Mouse (Mus musculus) intestine, postnatal 0 days (tissue): ENCODE measurements around the gene Wdr17. TPM values are rescaled to one million over a fixed set of nuclear protein-coding genes. Genes with fewer than 3 reads are reported as not detected.
A peak's percentile ranks its signal among the peaks of the same experiment; 100 is the strongest.

Experiments used
- ATAC-seq: fragments of 200-750 bp; cut with Nextera tagmentation; 2 replicates; pipeline ENCODE4 v1.8.0; 2017; ENCODE audit warnings: mild to moderate bottlenecking, moderate TSS enrichment, moderate library complexity
- H3K27ac ChIP-seq: fragments of 300-500 bp; sonication (generic); 2 replicates; pipeline ENCODE4 v1.5.1; 2014; ENCODE audit warnings: mild to moderate bottlenecking, low read depth, low read length, moderate library complexity
- H3K27me3 ChIP-seq: fragments of 300-500 bp; sonication (generic); replicated peaks from 2 replicates; pipeline ENCODE4 v1.6.1; 2014; ENCODE audit warnings: low read length, mixed read lengths; ENCODE audit not compliant: control insufficient read depth, insufficient read depth
- H3K36me3 ChIP-seq: fragments of 300-500 bp; sonication (generic); 2 replicates; pipeline ENCODE4 v1.6.1; 2014; ENCODE audit warnings: mild to moderate bottlenecking, moderate library complexity; ENCODE audit not compliant: control insufficient read depth, insufficient read depth
- H3K4me1 ChIP-seq: fragments of 300-500 bp; sonication (generic); replicated peaks from 2 replicates; pipeline ENCODE4 v1.6.1; 2014; ENCODE audit warnings: antibody characterized with exemption, low read length, mixed read lengths; ENCODE audit not compliant: control insufficient read depth, insufficient read depth
- H3K4me2 ChIP-seq: fragments of 300-500 bp; sonication (generic); replicated peaks from 2 replicates; pipeline ENCODE4 v1.6.1; 2014; ENCODE audit warnings: low read depth, mild to moderate bottlenecking, moderate library complexity
- H3K4me3 ChIP-seq: fragments of 300-500 bp; sonication (generic); 2 replicates; pipeline ENCODE4 v1.5.1; 2014; ENCODE audit warnings: low read depth, low read length
- H3K9ac ChIP-seq: fragments of 300-500 bp; sonication (generic); 2 replicates; pipeline ENCODE4 v1.6.1; 2014; ENCODE audit warnings: mild to moderate bottlenecking, low read depth, low read length
- H3K9me3 ChIP-seq: fragments of 300-500 bp; sonication (generic); 2 replicates; pipeline ENCODE4 v1.6.1; 2016; ENCODE audit warnings: mixed run types; ENCODE audit not compliant: control insufficient read depth
- CTCF ChIP-seq: sonication (generic); IDR thresholded peaks from 2 replicates; pipeline ENCODE4 v1.5.1; 2016; ENCODE audit warnings: low read depth, mild to moderate bottlenecking, control low read depth, antibody characterized with exemption, moderate library complexity
- WGBS: fragments of 180-500 bp; shearing (Covaris S2); extraction: QIAGEN DNeasy Blood & Tissue Kit; methylation state at CpG from one replicate; pipeline ENCODE4 v1.1.7; 2014; 5-methylcytosine and 5-hydroxymethylcytosine counted together
- polyA plus RNA-seq: library from polyadenylated mRNA; unstranded; fragments of >200 nt; fragmentation: Nextera tagmentation; extraction: Ambion mirVana; gene quantifications from 2 replicates; pipeline ENCODE4 v1.2.1, GENCODE M21; 2015

The Wdr17 gene
- polyA plus RNA-seq, 1 experiment from 2014 or later = 0.05 TPM

DNA sequence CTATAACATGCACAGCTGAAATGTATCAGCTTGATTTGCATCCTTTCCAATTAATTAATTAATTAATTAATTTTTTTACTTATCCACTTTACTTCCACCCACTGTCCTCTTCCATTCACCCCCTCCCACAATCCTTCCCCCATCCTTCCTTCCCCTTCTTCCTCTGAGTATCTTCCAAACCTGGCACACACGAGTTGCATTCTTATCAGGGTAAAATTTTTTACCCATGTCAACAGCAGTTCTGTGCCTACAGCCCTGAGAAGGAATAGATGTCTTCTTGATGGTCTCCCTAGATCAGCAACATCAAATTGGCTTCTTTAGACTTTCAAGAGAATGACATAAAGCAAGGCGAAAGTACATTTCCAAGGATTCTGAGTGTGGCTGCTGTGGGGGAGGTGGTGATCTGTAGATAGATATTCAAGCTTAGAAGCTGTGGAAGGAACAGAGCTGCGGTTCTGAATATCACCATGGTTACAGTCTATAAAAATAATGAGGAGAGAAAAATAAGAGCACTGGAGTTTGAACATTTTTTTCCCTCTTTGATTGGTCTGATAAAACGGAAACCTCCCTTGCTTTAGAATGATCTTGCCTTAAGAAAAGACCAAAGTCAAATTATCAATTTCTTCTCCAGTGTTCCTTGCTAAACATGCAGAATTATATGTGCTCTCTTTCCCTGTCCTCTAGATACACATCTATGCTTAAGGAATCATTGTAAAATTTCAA is 22.8 kb downstream of the Wdr17 start:
- no peak overlapping the region for H3K27ac ChIP-seq
- no peak overlapping the region for H3K9ac ChIP-seq
- H3K36me3 ChIP-seq = no peaks in the 10 kb centered on the region
- WGBS = 78% methylated on average over 4 of the region's 4 CpGs
- H3K4me2 ChIP-seq = no peak overlapping the region
- no peak for ATAC-seq
- no peaks in the 10 kb centered on the region for H3K4me1 ChIP-seq
- no peak for TF ChIP-seq CTCF
- no peak overlapping the region for H3K4me3 ChIP-seq
- no peaks in the 10 kb centered on the region for H3K27me3 ChIP-seq
- no peaks in the 10 kb centered on the region for H3K9me3 ChIP-seq

DNA sequence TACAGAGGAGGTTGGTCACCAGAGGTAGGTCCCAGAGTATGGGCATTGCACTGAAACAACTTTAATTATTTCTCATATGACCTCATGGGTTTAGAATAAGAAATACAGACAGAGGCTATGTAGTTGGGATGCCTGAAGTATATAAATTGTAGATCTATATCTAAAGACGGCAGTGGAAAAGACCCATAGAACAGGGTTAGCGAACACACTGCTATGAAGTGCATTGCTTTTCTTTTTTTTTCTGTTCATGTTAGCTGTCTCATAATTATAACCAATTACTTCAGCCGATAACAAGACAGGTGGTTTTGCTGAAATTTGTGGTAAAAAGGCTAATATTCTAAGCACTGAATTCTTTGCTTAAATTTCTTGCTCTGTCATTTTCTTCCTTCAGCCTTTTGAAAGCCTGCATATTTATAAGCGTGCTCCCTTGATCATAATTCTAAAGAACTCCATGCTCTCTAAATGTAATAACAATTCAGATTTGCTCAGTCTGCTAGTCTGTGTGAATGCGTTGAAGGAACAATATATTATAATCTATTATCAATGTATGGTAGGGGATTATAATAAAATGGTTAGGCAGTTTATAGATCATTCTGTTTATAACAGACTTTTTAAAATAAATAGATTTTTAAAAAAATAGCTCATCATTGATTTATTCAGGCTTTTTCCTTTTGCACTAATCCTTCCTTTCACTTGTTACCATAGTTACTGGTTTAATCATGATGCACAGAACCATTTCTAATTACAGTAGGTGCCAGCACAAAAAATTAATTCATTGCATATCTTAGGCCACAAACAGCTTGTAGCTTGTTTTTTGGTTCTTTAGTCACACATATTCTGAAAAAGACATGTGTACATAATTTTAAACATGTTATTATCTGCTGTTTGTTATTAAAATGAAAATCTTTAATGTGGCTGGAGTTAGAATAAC is 50.7 kb downstream of the Wdr17 start:
- Histone ChIP-seq H3K9ac (no peak overlapping the region), H3K4me1 (no peaks in the 10 kb centered on the region), H3K9me3 (no peaks in the 10 kb centered on the region), H3K27me3 (no peaks in the 10 kb centered on the region), H3K4me2 (no peak overlapping the region), H3K4me3 (no peak overlapping the region), H3K27ac (no peak overlapping the region), H3K36me3 (no peaks in the 10 kb centered on the region)
- WGBS = 90% methylated on average over 5 of the region's 5 CpGs
- no peak for ATAC-seq
- no peak for TF ChIP-seq CTCF

DNA sequence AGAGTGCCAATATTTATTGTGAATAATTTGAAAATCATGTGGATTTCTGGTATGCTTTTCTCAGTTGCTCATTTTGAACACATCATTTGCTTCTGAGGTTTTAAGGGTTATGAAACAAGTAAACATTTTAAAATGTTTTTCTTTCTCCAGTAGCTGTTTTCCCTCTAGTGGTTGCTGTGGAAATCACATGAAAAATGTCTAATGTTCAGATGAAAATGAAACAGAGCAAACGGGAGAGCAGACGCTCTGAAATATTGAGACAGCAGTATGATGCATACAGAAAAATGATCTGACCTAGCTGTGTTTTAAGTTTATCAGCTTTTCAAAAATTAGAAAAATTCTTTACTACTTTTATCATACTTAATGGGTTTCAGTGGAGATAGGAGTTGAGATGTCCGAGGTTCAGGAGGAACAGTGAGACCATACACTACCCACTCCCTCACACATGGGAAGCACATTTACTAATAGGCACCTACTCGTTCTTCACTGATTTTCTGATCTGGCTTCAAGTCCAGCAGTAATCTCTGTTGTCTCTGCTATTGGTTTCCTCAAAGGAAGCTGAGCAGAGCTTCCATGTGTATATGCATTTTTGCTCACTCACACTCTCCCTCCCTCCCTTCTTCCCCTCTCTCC is 57.1 kb downstream of the Wdr17 start:
- peak; percentile 48 for TF ChIP-seq CTCF
- Histone ChIP-seq H3K4me3 (no peak overlapping the region), H3K4me1 (no peaks in the 10 kb centered on the region), H3K9me3 (no peaks in the 10 kb centered on the region), H3K36me3 (no peaks in the 10 kb centered on the region), H3K27ac (no peak overlapping the region), H3K9ac (no peak overlapping the region), H3K27me3 (no peaks in the 10 kb centered on the region), H3K4me2 (no peak overlapping the region)
- no peak for ATAC-seq
- 50% methylated on average over 4 of the region's 4 CpGs for WGBS

DNA sequence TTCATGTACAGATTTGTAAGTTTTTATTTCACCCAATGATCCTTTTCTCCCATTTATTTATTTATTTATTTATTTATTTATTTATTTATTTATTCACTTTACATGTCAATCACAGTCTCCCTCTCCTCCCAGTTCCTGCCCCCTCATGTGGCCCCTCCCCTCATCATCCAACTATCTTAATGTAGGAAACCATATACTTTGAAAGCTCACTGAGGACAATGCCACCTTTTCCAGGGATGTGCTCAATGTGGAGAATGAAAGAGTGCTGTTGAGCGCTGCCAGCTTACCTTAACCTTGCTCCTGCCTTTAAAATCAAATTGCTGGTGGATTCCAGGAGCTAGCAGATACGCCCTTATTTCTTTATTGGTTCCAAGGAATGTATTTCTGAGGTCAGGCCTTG is 59.0 kb downstream of the Wdr17 start:
- H3K4me1 ChIP-seq = no peaks in the 10 kb centered on the region
- ATAC-seq = no peak
- H3K9me3 ChIP-seq = no peaks in the 10 kb centered on the region
- H3K27me3 ChIP-seq = no peaks in the 10 kb centered on the region
- H3K27ac ChIP-seq = no peak overlapping the region
- no peak overlapping the region for H3K4me2 ChIP-seq
- WGBS = 68% methylated on average over 2 of the region's 2 CpGs
- TF ChIP-seq CTCF = no peak
- no peaks in the 10 kb centered on the region for H3K36me3 ChIP-seq
- no peak overlapping the region for H3K9ac ChIP-seq
- H3K4me3 ChIP-seq = no peak overlapping the region

DNA sequence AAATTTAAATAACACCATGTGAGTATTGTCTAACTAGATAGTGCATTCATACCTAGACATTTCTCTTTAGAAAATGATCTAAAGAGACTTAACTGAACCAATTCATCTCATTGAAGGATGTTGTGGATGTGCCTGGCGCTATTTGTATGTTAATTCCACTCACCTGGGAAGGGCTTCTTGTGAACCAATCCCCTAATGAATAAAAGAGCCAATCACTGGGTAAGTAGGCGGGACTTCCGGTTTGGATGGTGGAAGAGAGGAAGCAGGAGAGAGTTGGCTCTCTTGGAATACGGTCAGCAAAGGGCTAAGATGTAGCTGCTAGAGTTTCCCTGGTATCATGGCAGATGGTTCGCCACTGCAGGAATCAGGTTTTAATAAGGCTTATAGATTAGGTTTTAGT is 64.0 kb downstream of the Wdr17 start:
- Histone ChIP-seq H3K4me2 (no peak overlapping the region), H3K27ac (no peak overlapping the region), H3K9ac (no peak overlapping the region), H3K4me3 (no peak overlapping the region), H3K9me3 (no peaks in the 10 kb centered on the region), H3K27me3 (no peaks in the 10 kb centered on the region), H3K36me3 (no peaks in the 10 kb centered on the region), H3K4me1 (no peaks in the 10 kb centered on the region)
- TF ChIP-seq CTCF = no peak
- WGBS = 92% methylated on average over 5 of the region's 5 CpGs
- ATAC-seq = no peak

DNA sequence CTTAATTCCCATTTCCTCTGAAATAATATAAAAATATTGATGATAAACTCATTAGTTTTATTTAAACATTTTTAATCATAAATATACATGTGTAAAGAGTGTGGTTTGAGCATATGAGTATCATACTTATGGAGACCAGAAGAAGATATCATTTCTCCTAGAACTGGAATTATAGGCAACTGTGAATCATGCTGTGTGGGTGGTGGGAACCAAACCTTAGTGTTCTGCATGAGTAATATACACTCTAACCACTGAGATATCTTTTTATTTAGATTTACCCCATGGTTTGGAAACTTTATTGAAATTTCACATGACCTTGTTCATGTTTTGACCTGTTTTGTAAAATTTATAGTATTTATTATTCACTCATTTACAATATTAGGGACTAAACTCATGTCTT is 68.3 kb downstream of the Wdr17 start:
- H3K9ac ChIP-seq = no peak overlapping the region

More for the DNA sequence above, 68.3 kb downstream of the Wdr17 start:
- TF ChIP-seq CTCF = no peak
- Histone ChIP-seq H3K4me2 (no peak overlapping the region), H3K4me1 (no peaks in the 10 kb centered on the region), H3K36me3 (no peaks in the 10 kb centered on the region), H3K9me3 (no peaks in the 10 kb centered on the region), H3K27me3 (no peaks in the 10 kb centered on the region), H3K27ac (no peak overlapping the region), H3K4me3 (no peak overlapping the region)
- ATAC-seq = no peak
